Mouse (Mus musculus): ENCODE measurements around the gene Tle6.
"Not testable (repeated sequence)": the region's sequence is repeated elsewhere in the genome, so short reads cannot be mapped to it uniquely, and the experiment has no call there.

Gene Tle6

DNA sequence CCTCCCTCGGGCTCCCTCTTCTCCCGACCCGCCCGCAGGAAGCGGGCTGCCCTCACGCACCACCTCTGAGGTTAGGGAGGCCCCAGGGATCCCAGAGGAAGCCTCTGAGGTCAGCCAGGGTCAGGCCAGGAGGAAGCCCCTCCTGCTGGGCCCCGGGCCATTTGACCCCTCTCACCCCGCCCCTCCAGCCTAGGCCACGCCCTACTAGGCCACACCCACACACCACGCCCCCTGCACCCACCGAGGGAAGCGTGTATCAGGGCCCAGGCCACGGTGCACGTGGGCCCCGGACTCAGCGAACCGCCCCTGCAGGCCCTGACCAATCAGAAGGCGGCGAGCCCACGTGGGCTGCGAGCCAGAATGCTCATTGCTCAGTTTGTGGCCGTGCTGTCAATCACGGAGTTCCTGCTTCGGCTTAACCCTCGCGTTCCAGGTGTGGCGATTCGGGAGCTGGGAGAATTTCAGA is at the start of gene Tle6:
Tle6 (minus strand) TSS at position 336 of the 466 bp plus-strand sequence.
- DNase-seq (ENCODE audit: low spot score in 2 of 2) = peak; percentile 94

DNA sequence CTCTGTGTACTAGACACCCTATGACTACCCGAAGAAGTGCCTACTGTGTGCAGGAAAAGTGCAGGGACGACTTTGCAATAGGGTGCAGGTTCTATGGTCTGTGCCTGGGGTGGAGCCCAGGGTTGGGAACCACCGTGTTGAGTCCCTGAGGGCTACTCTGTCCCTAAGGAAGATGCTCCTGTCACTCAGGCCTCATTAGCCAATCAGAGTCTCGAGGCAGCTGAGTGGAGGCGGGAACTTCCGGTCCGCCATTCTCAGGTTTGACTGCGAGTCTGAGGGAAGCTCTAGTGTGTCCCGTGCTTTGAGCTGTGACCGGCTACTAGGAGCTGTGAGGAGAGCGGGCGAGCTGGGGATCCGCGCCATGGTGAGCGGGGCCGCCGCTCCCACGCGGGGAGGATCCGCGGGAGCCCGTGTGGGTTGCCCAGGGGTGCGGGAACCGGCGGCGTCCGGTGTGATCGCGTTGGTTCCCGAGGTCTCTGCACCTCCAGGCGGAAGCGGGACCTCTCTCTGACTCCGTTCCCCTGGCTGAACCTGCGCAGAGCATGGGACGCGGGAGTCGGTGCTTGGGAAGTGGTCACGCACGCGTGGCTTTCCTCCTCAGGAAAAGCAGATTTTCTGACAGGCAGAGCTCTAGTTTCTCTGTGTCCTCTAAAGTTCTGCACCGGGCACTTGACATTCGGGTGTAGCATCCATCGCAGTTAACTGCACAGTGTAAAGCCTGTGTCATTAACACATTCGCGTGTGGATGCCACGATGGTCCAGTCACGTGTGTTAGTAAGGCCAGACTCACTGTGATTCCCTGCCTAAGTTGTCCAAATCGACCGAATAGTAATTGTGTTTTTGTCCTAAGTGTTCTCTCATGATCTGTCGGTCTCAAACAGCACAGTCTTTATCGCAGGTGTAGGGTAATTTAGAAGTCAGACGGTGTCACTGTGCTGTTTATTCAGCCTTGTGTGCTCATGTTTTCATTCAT is 48.2 kb upstream of the Tle6 start, which contains the start of gene Gm10778:
Gm10778 (plus strand) TSS at position 257 of the 973 bp plus-strand sequence.
- peak; percentile 74 to 81 for DNase-seq (ENCODE audit: low spot score in 2 of 2)

DNA sequence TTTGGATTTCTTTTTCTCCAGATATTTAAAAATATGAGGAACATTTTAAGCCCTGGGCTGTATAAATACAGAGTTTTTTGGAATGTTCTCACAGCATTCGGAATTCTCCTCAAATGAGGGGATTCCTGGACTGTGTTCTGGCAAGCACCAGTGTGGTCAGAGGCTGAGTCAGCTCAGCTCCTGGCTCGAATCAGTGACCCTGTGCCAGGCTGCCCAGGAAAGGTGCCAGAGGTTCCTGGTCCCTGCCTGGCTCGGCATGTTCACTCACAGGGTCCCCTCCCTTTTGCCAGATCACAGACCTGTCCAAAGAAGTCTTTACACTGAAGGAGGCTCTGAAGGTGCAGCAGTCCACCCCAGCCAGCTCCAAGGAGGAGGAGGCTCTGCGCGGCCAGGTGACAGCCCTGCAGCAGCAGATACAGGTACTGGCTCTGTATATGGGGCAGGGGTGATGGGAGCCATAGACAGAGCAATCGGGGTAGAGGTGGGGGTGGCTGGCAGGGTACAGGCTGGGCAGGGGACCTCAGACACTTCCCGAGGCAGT is 45.2 kb upstream of the Tle6 start:
- peak in 1 of 2 experiments; percentile 1 for DNase-seq (ENCODE audit: low spot score in 2 of 2)

DNA sequence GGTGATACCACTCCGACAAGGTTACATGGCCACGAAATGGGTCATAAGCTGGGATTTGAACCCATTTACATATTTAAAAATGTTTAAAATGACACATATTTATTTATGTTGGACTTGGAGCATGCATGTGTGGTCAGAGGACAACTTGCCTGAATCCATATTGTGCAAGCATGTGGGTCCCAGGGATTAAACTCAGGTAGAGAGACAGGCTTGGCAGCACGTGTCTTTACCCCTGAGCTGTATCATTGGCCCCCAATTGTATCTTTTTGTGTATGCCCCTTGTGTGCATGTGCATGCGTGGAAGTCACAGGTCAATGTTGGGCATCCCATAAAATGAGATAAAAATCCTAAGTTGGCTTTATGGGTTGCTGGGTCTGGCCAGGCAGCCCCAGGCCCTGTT is 44.5 kb upstream of the Tle6 start:
- peak in 1 of 2 experiments; percentile 0 for DNase-seq (ENCODE audit: low spot score in 2 of 2)

DNA sequence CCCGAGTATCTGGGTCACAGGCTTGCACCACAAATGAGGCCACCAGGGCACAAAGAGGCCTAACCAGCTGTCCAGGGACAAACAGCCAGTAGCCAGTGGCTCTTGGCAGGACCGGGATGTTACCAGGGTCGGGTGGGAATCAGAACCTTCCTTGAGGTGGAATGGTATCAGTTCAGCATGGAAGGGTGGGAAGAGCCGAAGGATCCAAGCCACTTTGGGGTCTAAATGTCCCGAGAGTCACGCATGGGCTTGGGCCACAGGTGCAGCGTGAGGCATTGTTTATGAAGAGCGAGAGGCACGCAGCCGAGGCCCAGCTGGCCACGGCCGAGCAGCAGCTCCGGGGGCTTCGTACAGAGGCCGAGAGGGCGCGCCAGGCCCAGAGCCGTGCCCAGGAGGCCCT is 43.8 kb upstream of the Tle6 start:
- peak in 1 of 2 experiments; percentile 1 for DNase-seq (ENCODE audit: low spot score in 2 of 2)

DNA sequence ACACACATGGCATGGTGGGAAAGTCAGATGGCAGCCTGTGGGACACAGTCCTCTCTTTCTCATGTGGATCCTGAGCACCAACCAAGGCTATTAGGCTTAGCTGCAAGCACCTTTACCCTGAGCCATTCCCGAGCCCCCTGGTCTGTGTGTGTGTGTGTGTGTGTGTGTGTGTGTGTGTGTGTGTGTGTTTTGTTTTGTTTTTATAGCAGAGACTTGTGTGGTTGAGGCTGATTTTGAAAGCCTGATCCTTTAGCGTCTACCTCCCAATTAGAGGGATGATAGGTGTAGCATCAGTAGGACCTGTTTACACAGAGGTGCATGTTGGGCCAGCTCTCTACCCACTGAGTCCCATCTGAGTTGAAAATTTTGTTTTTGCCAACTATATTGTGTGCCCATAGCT is 43.3 kb upstream of the Tle6 start:
- DNase-seq (ENCODE audit: low spot score in 2 of 2) = no peak

DNA sequence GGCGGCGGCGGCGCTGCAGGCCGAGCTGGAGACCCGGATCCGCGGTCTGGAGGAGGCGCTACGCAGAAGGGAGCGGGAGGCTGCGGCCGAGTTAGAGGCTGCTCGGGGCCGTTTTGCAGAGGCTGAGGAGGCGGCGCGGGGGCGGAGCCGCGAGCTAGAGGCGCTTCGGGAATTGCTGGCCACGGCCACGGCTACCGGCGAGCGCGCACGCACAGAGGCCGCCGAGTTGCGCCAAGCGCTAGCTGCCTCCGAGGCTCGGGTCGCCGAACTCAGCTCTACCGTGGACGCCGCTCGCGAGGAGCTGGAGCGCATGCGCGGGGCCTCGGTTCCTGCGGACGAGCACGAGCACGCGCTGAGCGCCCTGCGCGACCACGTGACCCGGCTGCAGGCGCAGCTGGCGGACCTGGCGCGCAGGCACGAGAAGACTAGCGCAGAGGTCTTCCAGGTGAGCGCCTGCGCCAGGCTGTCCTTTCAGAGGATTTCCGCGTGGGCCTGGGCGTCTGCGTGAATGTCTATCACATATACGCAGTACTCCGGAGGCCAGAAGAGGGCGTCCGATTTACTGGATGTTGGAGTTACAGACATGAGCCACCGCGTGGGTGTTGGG is 42.7 kb upstream of the Tle6 start:
- DNase-seq (ENCODE audit: low spot score in 2 of 2) = peak; percentile 93 to 94

DNA sequence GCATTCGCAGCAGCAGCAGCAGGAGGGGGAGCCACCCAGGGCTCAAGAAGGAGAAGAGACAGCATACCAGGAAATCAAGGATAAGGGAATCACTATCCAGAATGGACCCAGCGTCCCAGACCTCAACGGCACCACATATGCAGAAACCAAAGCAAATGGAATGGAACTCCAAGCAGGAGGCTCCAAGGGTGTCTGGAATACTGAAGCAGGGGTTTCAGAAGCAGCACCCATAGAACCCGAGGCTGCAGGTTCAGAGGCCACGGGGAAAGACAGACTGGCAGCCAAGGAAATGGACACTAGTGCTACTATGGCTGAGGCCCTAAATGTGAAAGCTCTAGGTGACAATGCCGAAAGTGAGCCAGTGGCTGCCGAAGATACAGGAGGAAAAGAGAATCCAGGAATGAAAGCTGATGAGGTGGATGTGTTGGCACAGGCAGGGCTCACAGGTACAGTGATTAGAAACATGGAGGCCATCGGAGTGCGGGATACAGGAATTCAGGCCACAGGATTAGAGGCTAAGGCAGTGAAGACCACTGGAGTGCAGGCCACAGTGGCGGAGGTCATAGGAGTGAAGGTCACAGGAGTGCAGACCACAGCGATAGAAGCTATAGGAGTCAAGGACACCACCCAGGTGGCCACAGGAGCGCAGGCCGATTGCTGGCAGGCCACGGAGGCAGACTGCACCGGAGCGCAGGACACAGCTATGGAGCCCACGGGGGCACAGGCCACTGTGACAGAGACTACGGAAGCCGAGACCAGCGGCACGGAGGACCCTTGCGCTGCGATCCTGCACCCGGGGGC is 42.0 kb upstream of the Tle6 start:
- DNase-seq (ENCODE audit: low spot score in 2 of 2) = no peak

DNA sequence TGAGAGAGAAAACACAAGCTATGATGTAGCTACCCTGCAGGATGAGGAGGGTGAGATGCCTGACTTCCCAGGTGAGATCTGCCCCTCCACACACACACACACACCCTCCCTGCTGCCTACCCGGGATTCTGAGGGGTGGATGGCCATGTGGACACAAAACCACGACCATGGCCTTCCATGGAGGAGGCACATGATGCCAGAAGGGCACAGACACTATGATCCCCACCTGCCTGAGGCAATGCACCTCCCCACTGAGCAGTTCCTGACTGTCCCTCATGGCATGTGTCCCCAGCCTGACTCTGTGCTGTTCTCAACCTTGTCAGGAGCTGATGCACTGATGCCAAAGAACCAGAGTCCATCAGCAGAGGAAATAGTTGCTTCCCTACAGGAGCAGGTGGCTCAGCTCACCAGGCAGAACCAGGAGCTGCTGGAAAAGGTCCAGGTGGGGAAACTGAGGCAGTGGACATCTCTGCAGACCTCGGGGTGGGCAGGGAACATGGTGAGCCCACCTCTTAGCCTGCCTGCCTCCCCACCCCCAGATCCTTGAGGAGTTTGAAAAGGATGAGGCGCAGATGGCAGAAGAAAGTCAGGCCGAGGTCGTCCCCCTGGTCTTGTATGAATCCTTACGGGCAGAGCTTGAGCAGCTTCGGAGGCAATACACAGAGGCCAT is 41.2 kb upstream of the Tle6 start:
- DNase-seq (ENCODE audit: low spot score in 2 of 2) = no peak

DNA sequence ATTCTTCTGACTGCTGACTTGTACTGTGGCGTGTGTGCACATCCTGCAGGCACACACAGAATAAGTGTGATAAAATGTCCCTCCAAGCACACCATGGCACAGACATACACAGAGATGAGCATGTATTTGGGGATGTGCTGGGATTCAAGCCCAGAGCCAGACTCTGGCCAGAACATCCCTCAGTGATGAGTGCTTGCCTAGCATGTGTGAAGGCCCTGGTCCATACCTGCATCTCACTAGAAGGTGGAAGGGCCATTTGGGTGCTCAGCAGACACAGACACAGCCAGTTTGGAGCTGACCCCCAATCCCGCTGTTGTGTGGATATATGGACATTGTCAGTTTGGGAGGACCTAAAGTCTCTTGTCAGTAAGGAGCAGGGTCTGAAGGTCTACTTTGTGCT is 40.7 kb upstream of the Tle6 start:
- no peak for DNase-seq (ENCODE audit: low spot score in 2 of 2)

DNA sequence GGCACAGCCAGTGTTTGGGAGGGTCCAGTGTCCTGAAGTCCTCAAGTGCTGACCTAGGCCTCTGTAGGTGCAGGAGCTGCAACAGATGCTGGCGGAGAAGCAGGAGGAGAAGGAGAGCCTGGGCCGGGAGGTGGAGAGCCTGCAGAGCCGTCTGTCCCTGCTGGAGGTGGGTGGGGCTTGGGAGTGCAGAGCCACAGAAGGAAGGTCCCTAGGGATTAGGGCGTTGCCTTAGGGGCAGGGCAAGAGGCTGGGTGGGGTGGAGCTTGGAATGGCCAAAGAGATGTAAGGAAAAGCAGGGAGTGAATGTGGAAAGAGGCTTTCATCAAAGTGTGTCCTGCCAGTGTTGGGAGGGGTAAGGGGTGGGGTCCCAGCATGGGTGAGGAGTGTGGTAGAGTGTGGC is 40.0 kb upstream of the Tle6 start:
- DNase-seq (ENCODE audit: low spot score in 2 of 2) = not testable (repeated sequence)

DNA sequence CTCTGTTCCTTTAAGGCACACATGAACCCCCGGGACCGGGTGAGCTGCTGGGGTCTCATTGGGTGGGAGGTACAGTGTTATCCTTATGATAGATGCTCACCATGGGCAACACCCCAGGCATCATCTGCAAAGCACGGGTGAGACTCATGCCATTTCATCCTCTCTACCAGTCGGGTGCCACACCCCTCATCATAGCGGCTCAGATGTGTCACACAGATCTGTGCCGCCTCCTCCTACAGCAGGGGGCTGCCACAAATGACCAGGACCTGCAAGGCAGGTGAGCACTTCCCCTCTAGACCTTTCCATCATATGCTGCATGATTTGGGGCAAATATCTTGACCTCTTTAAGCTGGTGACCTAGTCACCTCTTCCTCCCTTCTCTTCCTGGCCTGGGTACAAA is 37.2 kb upstream of the Tle6 start:
- DNase-seq (ENCODE audit: low spot score in 2 of 2) = no peak

DNA sequence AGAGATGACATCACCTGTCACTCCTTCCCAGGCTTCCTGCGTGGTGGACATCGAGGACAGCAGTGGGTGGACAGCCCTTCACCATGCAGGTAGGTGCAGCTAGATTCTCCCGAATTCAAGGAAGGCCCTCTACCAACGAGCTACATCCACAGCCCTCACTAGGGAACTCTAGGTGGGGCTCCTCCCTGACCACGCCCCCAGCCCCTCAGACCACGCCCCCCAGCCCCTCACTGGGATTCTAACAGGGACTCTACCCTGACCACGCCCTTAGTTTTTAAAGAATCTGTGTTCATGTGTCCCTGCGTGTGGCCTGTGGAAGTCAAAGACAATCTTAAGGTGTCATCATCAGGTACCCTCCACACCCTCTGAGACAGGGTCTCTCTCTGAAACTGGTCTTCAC is 35.5 kb upstream of the Tle6 start:
- no peak for DNase-seq (ENCODE audit: low spot score in 2 of 2)

DNA sequence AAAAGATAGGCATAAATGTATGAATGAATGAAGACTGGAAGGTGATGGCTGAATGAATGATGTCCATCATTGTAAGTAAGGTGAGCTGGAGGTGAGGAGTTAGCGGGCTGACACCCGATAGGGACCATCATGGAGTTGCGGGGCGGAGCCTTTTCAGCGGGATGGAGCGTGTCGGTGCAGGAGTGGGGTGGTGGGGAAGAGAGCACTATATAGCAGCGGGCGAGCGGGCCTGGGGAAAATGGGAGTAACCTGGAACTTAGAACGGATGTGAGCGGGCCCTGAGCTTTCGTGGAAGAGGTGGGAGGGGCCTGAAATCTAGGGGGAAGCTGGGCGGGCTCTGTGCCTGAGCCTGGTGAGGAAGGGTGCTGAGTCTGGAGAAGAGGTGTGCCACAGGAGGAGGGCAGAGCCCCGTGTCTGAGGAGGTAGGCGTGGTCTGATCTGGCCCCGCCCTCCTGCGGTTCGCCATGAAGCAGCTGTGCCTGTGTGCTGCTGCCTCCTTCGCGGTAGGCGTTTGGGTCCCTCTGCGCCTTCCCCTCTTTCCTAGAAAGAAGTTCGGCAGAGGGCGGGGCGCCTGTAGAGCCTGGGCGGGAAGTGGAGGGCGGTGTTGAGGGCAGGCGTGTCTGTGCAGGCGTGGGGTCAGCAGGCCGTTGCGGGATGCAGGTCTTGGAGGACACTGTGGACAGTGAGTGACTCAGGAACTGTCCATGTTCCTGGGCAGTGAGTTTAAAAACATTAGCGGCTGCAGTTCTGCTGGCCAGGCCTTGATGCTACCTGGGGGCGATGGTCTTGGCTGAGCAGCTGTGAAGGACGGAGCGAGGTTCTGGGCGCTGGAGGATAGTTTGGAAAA is 32.6 kb upstream of the Tle6 start:
- peak; percentile 81 to 82 for DNase-seq (ENCODE audit: low spot score in 2 of 2)

DNA sequence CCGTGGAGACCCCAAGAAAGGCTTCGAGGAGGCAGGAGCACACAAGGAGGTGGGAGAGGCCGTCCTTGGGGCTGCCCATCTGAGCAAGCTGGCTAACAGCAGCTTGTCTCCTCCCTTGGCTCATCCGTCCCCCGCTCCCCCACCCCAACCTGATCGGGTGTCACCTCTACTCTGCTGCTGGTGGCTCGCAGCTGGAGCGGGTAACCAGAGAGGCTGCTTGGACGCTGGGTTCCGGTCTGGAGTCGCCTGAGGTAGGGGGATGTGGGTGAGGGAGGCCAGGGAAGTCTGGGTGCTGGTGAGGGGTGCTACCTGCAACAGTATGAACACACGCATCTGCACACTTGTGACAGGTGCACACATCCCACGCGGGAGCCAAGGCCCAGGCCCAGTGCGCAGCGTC is 27.5 kb upstream of the Tle6 start, which contains the start of gene Ankrd24:
Ankrd24 (plus strand) TSS at position 151 of the 400 bp plus-strand sequence.
- no peak for DNase-seq (ENCODE audit: low spot score in 2 of 2)

DNA sequence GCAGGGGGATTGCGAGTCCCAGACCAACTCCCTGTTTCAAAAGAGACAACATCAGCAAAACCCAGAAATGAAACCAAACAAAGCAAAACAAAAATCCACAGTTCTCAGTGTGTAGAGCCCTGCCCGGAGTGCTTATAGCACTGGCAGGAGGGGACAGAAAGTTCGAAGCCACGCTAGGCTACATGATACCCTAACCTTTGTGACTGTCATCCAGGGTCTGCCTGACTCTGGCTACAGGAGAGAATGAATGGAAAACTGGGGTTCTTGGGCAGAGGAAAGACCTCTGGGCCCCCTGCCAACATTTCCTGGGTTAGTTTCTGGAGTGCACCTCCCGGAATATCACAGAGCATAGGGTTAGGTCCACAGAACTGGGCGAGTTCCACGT is 27.0 kb upstream of the Tle6 start:
- DNase-seq (ENCODE audit: low spot score in 2 of 2) = no peak

DNA sequence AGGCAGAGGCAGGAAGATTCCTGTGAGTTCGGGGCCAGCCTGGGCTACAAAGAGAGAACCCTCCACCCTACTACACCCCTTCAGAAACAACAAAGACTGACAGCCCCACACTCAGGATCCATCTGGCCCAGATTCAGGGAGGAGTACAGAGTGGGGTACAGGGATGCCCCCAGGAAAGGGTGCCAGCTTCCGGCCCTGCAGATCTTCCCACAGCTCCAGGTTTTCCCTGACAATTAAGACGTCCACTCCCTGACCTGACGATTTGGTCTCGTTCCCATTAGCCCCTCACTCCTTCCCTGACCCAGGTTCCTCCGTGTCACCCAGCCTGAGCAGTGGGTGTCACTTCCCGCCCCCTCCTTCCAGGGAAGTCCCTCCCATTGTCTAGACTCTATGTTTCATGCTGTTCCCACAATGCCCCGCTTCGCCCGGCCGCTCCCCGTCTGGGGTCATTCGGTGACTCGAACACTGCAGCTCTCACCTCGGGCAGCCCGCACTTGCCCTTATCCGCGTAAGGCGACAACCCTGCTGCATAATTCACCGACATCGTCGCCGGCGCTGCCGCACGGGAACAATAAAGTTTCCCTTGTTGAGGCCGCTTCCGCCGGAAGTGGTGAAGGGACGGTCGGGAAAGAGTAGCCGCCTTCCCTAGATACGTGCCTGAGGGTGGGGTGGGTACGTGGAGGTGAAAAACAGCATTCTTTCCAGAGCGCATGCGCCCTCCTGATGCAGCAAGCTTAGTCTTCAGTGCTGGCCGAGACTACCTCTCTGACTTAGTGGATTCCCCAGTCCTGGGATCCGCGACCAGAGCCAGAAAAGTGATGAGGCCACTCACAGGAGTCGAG is 26.3 kb upstream of the Tle6 start, which contains the start of gene Sirt6:
Sirt6 (minus strand) TSS at position 804 of the 842 bp plus-strand sequence.
- DNase-seq (ENCODE audit: low spot score in 2 of 2) = peak; percentile 89 to 94

DNA sequence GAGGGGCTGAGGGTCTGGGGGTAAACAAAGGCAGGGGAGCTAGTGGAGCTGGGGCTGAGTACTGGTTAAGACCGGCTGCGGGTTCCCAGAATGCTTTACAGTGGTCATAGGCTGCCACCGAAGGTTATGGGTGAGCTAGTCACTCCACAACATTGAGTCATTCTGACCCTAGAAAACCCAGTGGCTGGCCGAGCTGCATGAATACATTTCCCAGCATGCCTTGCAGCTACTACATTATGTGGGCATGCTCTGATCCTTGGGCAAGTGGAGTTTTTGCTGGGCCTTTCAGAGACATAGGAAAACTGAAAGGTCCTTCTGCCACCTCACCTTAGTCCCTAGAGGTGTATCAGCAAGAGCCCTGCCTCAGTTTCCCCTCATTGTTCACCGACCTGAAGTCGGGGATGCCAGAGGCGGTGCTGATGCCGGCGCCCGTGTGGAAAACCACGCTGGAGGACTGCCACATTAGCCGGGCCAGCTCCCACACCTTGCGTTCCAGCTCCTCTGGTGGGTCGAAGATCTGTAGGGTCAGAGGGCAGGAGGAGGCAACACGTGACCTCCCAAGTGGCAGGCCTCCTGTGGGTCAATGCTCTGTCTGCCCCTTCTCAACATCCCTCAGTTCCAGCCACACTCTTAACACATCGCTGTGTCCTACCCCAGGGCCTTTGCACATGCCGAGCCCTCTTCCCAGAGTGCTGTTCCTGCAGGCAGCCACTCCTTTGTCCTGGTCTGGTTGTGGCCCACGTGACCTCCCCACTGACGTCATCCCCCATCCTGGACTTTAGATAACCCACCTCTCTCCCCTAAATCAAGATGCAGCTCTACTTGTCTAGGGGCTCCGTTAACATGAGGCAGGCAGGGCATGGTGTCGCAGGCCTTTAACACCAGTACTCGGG is 25.5 kb upstream of the Tle6 start:
- no peak for DNase-seq (ENCODE audit: low spot score in 2 of 2)

Measured in right cerebral cortex, postnatal 36 days (tissue).